Mouse (Mus musculus): Measurements from ENCODE around the gene Dpp6. TPM values are rescaled to one million over a fixed set of nuclear protein-coding genes. Genes with fewer than 3 reads are reported as not detected.

Dpp6 gene
- total and polyA plus RNA-seq, 3 experiments = 0.16 TPM; not detected in 2

DNA sequence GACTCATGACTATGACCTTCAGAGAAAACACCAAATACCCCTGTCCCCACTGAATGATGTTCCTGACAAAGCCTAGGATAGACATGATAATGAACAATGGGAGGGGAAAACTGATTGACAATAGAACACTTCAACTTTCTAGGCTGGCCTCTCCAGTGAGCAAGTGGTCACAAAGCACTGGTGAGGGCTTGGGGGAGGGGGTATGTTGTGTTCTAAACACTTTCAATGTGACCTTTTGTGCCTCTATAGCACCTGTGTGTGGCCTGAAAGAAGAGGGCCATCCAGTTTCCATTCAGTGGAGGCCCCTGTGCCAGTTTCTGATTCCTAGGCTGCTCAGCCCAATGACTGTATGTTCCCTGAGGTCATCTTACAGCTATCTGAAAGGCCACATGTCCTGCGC is 426.2 kb downstream of the Dpp6 start:
- Histone ChIP-seq H3K36me3 (replicated peaks) (no peaks in the 10 kb centered on the region), H3K4me1 (ENCODE audit: insufficient read depth, low read depth, low read length) (no peaks in the 10 kb centered on the region), H3K9me3 (replicated peaks) (no peaks in the 10 kb centered on the region), H3K4me3 (ENCODE audit: low read depth, low read length) (no peak overlapping the region), H3K27me3 (ENCODE audit: insufficient read depth, low read length) (no peaks in the 10 kb centered on the region)
- DNase-seq (ENCODE audit: low spot score) = no peak
- ATAC-seq (ENCODE audit: extremely low read depth, insufficient number of reproducible peaks, low FRiP score, poor library complexity, severe bottlenecking) = no peak
- no peak for TF ChIP-seq GATA2 (IDR thresholded peaks at IDR 0.05; ENCODE audit: borderline replicate concordance, low read depth, low read length)
- TF ChIP-seq POLR2AphosphoS5 (IDR thresholded peaks at IDR 0.05; ENCODE audit: insufficient replicate concordance, low read depth, low read length) = no peak
- no peak for TF ChIP-seq CTCF (IDR thresholded peaks at IDR 0.05; ENCODE audit: low read depth, low read length)
- TF ChIP-seq TAL1 (conservative IDR thresholded peaks at IDR 0.05; ENCODE audit: low read depth, low read length) = no peak
- no peak for TF ChIP-seq GATA1 (IDR thresholded peaks at IDR 0.05; ENCODE audit: borderline replicate concordance, low read length)

DNA sequence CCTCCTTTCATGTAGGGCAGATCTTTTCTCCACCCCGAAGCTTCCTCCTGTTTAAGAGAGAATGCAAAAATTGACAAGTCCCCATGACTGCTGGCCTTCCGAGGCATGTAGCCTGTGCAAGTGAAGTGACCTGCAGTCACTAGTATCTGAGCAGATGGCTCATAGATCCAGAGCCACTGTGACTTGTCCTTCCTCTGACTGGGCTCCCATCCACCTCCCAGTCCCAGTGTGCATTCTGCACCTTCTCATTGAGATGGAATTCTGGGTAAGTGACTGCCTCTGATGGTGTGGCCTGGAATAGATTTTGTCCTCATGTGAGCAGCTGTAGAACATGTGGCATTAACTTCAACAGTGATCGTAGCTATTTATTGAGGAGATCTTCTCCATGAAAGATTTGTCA is 430.8 kb downstream of the Dpp6 start:
- Histone ChIP-seq H3K4me1 (ENCODE audit: insufficient read depth, low read depth, low read length) (no peaks in the 10 kb centered on the region), H3K9me3 (replicated peaks) (0 out of 2 replicates have a peak, but pooled peaks cover 2% of the 10 kb centered on the region), H3K36me3 (replicated peaks) (no peaks in the 10 kb centered on the region), H3K4me3 (ENCODE audit: low read depth, low read length) (no peak overlapping the region), H3K27me3 (ENCODE audit: insufficient read depth, low read length) (no peaks in the 10 kb centered on the region)
- TF ChIP-seq GATA2 (IDR thresholded peaks at IDR 0.05; ENCODE audit: borderline replicate concordance, low read depth, low read length) (no peak), CTCF (IDR thresholded peaks at IDR 0.05; ENCODE audit: low read depth, low read length) (no peak), TAL1 (conservative IDR thresholded peaks at IDR 0.05; ENCODE audit: low read depth, low read length) (no peak), POLR2AphosphoS5 (IDR thresholded peaks at IDR 0.05; ENCODE audit: insufficient replicate concordance, low read depth, low read length) (no peak), GATA1 (IDR thresholded peaks at IDR 0.05; ENCODE audit: borderline replicate concordance, low read length) (no peak)
- ATAC-seq (ENCODE audit: extremely low read depth, insufficient number of reproducible peaks, low FRiP score, poor library complexity, severe bottlenecking) (no peak), DNase-seq (ENCODE audit: low spot score) (no peak)

DNA sequence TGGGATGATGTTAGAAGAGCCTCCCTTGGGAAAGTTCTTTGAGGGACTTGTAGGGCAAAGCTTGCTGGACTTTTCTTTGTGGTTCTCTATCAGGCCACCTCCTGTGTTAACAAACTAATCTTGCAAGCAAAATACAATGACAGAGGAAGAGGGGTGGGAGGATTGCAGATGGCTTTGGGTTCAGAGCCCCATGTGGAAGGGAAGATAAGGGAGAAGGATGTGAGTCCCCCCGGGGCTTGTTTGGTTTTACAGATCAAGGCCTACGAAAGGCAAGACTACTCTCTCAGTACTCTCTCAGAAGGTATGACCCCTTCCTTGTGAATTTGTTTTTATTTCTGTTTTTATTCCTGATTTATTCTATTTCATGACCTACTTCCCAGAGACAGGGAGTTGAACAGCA is 431.7 kb downstream of the Dpp6 start:
- DNase-seq (ENCODE audit: low spot score) (no peak), ATAC-seq (ENCODE audit: extremely low read depth, insufficient number of reproducible peaks, low FRiP score, poor library complexity, severe bottlenecking) (no peak)
- 0 out of 2 replicates have a peak, but pooled peaks cover 2% of the 10 kb centered on the region for H3K9me3 ChIP-seq (replicated peaks)
- no peaks in the 10 kb centered on the region for H3K27me3 ChIP-seq (ENCODE audit: insufficient read depth, low read length)
- TF ChIP-seq CTCF (IDR thresholded peaks at IDR 0.05; ENCODE audit: low read depth, low read length) = no peak
- no peak for TF ChIP-seq GATA1 (IDR thresholded peaks at IDR 0.05; ENCODE audit: borderline replicate concordance, low read length)
- TF ChIP-seq POLR2AphosphoS5 (IDR thresholded peaks at IDR 0.05; ENCODE audit: insufficient replicate concordance, low read depth, low read length) = no peak
- TF ChIP-seq GATA2 (IDR thresholded peaks at IDR 0.05; ENCODE audit: borderline replicate concordance, low read depth, low read length) = no peak
- no peak for TF ChIP-seq TAL1 (conservative IDR thresholded peaks at IDR 0.05; ENCODE audit: low read depth, low read length)
- no peaks in the 10 kb centered on the region for H3K36me3 ChIP-seq (replicated peaks)
- H3K4me3 ChIP-seq (ENCODE audit: low read depth, low read length) = no peak overlapping the region
- H3K4me1 ChIP-seq (ENCODE audit: insufficient read depth, low read depth, low read length) = no peaks in the 10 kb centered on the region

DNA sequence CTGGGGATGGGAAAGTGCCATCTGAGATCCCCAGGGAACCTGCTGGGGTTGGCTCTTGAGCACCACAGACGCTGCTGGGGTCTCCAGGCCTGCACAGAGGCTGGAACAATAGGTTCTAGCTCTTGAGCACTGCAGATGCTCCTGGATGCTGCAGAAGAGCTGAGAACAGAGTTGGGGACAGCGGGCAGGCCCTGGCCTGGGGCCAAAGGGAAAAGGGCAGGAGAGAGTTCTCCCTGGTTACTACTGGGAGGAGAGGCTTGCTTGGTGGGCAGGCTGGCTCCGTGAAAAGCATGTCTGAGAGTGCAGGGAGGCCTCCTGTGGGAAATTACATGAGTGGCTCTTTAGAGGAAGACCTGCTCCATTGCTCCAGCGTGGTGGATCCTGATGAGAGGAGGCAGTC is 432.9 kb downstream of the Dpp6 start:
- ATAC-seq (ENCODE audit: extremely low read depth, insufficient number of reproducible peaks, low FRiP score, poor library complexity, severe bottlenecking) = no peak
- TF ChIP-seq POLR2AphosphoS5 (IDR thresholded peaks at IDR 0.05; ENCODE audit: insufficient replicate concordance, low read depth, low read length) = no peak
- TF ChIP-seq CTCF (IDR thresholded peaks at IDR 0.05; ENCODE audit: low read depth, low read length) = no peak
- no peak for TF ChIP-seq GATA1 (IDR thresholded peaks at IDR 0.05; ENCODE audit: borderline replicate concordance, low read length)
- no peak for TF ChIP-seq TAL1 (conservative IDR thresholded peaks at IDR 0.05; ENCODE audit: low read depth, low read length)
- TF ChIP-seq GATA2 (IDR thresholded peaks at IDR 0.05; ENCODE audit: borderline replicate concordance, low read depth, low read length) = no peak

DNA sequence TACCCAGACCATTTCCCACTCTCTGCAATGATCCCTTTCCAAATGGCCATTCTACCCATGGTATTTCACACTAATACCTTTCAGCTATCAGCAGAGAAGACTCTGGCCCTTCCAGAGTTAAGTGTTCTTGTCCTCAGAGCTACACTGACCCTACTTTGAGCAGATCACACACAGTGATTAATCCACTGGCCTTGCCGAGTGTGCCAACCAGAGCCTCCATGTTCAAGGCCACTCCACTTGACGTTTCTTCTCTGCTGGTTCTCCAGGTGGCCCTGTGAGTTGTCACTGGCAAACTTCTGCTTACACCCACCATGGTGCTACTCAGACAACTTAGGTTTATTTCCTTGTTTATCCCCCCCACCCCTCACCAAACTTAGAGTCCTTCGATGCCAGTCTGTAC is 433.9 kb downstream of the Dpp6 start:
- H3K4me3 ChIP-seq (ENCODE audit: low read depth, low read length) = no peak overlapping the region

More for the DNA sequence above, 432.9 kb downstream of the Dpp6 start:
- no peaks in the 10 kb centered on the region for H3K36me3 ChIP-seq (replicated peaks)
- H3K4me1 ChIP-seq (ENCODE audit: insufficient read depth, low read depth, low read length) = no peaks in the 10 kb centered on the region
- no peaks in the 10 kb centered on the region for H3K27me3 ChIP-seq (ENCODE audit: insufficient read depth, low read length)
- H3K4me3 ChIP-seq (ENCODE audit: low read depth, low read length) = no peak overlapping the region
- 0 out of 2 replicates have a peak, but pooled peaks cover 2% of the 10 kb centered on the region for H3K9me3 ChIP-seq (replicated peaks)
- DNase-seq (ENCODE audit: low spot score) = no peak

DNA sequence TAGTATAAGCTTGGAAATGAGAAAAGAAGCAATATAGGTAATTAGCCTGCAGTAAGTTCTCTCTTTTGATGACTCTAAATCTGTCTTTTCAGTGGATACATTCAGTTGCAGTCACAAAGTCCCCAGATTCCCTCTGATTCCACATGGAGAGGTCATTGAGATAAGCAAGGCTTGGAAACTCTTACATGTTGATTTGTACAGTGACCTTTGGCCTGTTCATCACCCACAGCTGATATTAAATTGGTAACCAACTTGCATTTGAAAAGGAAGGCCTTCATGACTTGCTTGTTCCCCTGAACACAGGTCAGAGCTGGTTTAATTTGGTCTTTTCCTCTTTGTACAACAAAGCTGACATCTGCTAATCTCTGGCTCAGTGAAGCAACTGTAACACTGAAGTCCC is 434.4 kb downstream of the Dpp6 start:
- no peaks in the 10 kb centered on the region for H3K36me3 ChIP-seq (replicated peaks)
- ATAC-seq (ENCODE audit: extremely low read depth, insufficient number of reproducible peaks, low FRiP score, poor library complexity, severe bottlenecking) = no peak
- DNase-seq (ENCODE audit: low spot score) = no peak
- H3K27me3 ChIP-seq (ENCODE audit: insufficient read depth, low read length) = no peaks in the 10 kb centered on the region
- TF ChIP-seq GATA1 (IDR thresholded peaks at IDR 0.05; ENCODE audit: borderline replicate concordance, low read length) (no peak), TAL1 (conservative IDR thresholded peaks at IDR 0.05; ENCODE audit: low read depth, low read length) (no peak), POLR2AphosphoS5 (IDR thresholded peaks at IDR 0.05; ENCODE audit: insufficient replicate concordance, low read depth, low read length) (no peak), CTCF (IDR thresholded peaks at IDR 0.05; ENCODE audit: low read depth, low read length) (no peak), GATA2 (IDR thresholded peaks at IDR 0.05; ENCODE audit: borderline replicate concordance, low read depth, low read length) (no peak)
- H3K4me1 ChIP-seq (ENCODE audit: insufficient read depth, low read depth, low read length) = no peaks in the 10 kb centered on the region
- 0 out of 2 replicates have a peak, but pooled peaks cover 2% of the 10 kb centered on the region for H3K9me3 ChIP-seq (replicated peaks)
- no peak overlapping the region for H3K4me3 ChIP-seq (ENCODE audit: low read depth, low read length)

More for the DNA sequence above, 433.9 kb downstream of the Dpp6 start:
- no peak for ATAC-seq (ENCODE audit: extremely low read depth, insufficient number of reproducible peaks, low FRiP score, poor library complexity, severe bottlenecking)
- DNase-seq (ENCODE audit: low spot score) = no peak
- H3K36me3 ChIP-seq (replicated peaks) = no peaks in the 10 kb centered on the region
- no peaks in the 10 kb centered on the region for H3K27me3 ChIP-seq (ENCODE audit: insufficient read depth, low read length)
- 0 out of 2 replicates have a peak, but pooled peaks cover 2% of the 10 kb centered on the region for H3K9me3 ChIP-seq (replicated peaks)
- H3K4me1 ChIP-seq (ENCODE audit: insufficient read depth, low read depth, low read length) = no peaks in the 10 kb centered on the region
- TF ChIP-seq GATA2 (IDR thresholded peaks at IDR 0.05; ENCODE audit: borderline replicate concordance, low read depth, low read length) = no peak
- TF ChIP-seq GATA1 (IDR thresholded peaks at IDR 0.05; ENCODE audit: borderline replicate concordance, low read length) = no peak
- no peak for TF ChIP-seq CTCF (IDR thresholded peaks at IDR 0.05; ENCODE audit: low read depth, low read length)
- no peak for TF ChIP-seq POLR2AphosphoS5 (IDR thresholded peaks at IDR 0.05; ENCODE audit: insufficient replicate concordance, low read depth, low read length)
- no peak for TF ChIP-seq TAL1 (conservative IDR thresholded peaks at IDR 0.05; ENCODE audit: low read depth, low read length)

Measured in G1E (cell line).